Mouse (Mus musculus): Measurements from ENCODE around the gene 4933414I15Rik.

Gene 4933414I15Rik

DNA sequence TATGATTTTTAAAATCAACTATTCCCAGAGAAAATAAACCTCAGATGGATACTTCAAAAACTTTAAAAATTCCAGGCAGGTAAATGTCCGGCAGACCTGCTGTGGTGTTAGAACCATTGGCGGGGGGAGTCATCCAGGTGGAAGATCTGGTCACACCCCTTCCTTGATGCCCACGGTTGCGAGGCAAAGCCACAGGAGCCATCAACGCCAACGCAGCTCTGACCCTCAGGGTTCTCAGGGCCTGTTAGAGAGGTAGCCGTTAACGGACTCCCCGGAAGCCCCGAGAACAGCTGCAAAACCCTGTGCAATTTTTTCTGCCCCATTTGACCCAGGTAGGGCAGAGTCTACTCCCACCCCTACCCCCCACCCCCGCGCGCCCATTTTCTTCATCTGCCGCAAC is at the start of gene 4933414I15Rik:
TSS of gene 4933414I15Rik (minus strand) at position 260 of the 400 bp plus-strand sequence.
- no peak for DNase-seq (ENCODE audit: low spot score in 2 of 2)

DNA sequence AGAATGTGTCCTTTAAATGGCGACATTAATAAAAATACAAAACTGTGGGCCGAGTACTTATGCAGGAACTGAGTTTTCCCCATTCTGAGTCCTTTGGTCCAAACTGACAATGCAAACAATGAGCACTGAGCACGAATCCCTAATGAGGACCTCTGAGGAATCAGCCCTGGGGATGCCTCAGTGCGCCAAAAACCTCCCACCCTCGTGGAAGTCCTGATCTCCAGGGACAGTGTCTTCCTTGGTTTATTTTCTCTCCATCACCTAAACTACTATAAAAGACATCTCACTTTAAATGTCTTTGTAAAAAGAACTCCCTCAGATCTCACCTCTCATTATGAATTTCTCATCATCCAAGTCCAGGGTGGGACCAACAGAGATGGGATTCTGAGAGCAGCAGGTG is 38.1 kb upstream of the 4933414I15Rik start, which contains the start of gene Olfr1377:
TSS of gene Olfr1377 (plus strand) at position 301 of the 400 bp plus-strand sequence.
- DNase-seq (ENCODE audit: low spot score in 2 of 2): no peak

- DNase-seq (ENCODE audit: low spot score in 2 of 2): no peak
Measured at GRCm38 (mm10) chr11:50977216-50977615, 33.7 kb upstream of the 4933414I15Rik start.

GRCm38 (mm10) chr11:50966230-50966629 is 22.7 kb upstream of the 4933414I15Rik start, which contains the start of gene Olfr1378:
Gene Olfr1378 (plus strand): TSS chr11:50966530.
- DNase-seq (ENCODE audit: low spot score in 2 of 2): no peak

DNA sequence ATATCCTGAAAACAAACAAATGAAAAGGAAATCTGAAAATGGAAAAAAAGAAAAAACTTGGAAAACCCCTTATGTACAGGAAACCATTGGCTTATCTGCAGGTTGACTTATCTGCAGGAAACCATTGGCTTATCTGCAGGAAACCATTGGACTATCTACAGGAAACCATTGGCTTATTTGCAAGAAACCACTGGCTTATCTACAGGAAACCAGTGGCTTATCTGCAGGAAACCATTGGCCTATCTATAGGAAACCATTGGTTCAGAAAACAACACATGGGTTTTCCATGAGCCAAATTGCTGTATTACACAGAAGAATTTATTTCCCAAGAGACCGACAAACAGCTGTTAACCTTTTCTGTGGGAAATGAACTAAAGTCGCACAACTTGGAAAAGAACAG is 21.3 kb upstream of the 4933414I15Rik start:
- DNase-seq (ENCODE audit: low spot score in 2 of 2): no peak

- no peak for DNase-seq (ENCODE audit: low spot score in 2 of 2)
Measured at GRCm38 (mm10) chr11:50953665-50954064, 10.1 kb upstream of the 4933414I15Rik start, which contains the start of gene Prop1. Gene Prop1 (minus strand): TSS chr11:50953765.

DNA sequence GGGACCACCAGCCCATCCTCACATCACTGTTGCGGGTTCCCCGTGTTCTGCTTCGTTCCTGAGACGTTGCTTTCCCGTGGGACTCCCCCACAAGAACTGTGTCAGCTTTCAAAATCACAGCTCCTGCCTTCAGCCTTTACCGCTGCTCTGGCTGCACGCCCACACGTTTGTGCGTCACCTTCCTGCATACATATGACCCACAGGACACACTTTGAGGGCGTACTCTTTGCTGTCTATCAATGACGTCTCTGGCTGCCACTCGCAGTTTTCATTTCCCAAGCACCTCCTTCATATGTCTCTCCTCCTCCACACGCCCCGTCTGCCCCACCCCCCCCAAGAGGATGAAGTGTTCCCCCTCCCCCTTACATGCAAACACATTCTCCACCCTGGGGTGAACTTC is 8.7 kb upstream of the 4933414I15Rik start:
- no peak for DNase-seq (ENCODE audit: low spot score in 2 of 2)

DNA sequence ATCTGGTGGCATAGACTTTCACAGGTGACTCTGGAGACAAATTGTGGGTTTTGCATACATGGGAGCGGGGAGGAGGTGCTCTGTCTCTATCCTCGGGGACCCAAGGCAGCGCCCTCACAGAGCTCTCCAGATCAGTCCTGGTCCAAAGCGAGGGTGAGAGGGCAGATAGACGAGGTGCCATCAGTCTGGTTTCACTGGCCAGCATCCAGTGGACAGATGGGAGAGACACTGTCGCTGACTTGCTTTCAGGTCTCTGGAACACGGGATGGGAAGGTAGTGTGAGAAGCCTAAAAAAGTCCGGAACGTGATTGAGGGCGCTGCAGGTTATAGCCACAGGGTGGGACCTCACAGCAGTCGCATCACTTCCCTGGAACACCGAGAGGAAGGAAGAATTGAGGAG is 1.2 kb downstream of the 4933414I15Rik start:
- no peak for DNase-seq (ENCODE audit: low spot score in 2 of 2)

DNA sequence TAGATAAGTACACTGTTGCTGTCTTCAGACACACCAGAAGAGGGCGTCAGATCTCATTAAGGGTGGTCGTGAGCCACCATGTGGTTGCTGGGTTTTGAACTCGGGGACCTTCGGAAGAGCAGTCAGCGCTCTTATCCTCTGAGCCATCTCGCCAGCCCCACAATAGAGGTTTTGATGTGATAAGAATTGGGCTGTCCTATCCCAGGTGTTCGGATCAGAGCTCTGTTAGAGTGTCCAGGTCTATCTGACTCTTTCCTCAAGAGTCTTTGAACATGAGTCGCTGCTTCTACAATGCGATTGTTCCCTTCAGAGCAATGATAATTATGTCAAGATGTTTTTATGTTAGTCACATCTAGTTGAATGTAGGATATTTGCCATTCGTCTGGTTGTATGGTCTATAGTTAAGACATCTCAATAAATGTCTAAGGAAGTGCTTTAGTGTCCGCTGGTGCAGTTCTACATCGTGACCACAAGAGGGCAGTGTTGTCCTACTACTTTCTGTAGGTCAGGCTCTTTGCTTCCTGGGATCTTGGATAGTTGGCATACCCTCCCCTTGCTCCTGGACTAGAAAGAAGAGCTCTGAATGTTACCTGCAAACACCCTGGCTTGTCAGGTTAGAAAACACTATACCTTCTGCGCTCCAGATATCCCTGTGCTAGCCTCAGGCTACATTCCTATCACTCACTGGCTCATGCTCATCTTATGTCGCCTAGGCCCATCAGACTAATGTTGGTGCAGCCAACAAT is 3.8 kb downstream of the 4933414I15Rik start:
- no peak for DNase-seq (ENCODE audit: low spot score in 2 of 2)

DNA sequence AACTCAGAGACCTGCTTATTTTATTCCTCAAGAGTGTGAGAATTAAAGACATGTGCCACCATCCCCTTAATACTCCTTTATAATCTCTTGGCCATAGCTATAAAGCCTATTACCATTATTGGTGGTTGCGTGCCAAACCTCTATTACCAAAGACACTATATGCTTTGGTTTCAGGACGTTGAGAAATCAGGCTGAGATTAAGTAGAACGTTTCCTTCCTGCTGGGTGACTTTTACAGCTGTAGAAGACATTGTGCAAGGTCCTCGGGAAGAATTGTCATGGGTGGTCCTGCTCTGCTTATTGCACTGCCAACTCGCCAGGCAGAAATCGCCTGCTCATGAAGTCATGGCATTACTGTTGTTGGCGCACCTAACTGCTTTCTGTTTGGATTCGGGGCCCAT is 5.1 kb downstream of the 4933414I15Rik start:
- no peak for DNase-seq (ENCODE audit: low spot score in 2 of 2)

- no peak for DNase-seq (ENCODE audit: low spot score in 2 of 2)
Measured at GRCm38 (mm10) chr11:50932040-50932439, 11.5 kb downstream of the 4933414I15Rik start.

DNA sequence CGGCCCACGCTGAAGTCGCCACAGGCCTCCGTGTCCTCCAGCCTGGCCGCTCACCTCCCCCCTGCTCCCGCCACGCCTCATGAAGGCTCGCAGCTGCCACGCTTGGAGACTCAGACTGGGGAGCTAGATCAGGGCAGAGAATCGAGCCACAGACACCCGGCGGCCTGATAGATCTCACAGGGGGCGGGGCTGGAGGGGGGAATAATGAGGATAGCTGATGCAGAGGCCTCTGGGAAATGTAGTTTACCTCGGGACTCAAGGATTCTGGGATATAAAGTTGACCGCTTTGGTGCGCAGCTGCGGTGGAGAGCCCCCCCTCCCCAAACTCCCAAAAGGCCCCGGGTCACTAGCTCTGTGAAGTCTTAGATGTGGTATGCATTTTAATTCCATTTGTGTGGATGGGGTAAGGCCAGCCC is 12.1 kb downstream of the 4933414I15Rik start, which contains the start of gene Zfp354b:
TSS of gene Zfp354b (minus strand) at position 183 of the 416 bp plus-strand sequence.
- peak; percentile 76 to 79 for DNase-seq (ENCODE audit: low spot score in 2 of 2)

DNA sequence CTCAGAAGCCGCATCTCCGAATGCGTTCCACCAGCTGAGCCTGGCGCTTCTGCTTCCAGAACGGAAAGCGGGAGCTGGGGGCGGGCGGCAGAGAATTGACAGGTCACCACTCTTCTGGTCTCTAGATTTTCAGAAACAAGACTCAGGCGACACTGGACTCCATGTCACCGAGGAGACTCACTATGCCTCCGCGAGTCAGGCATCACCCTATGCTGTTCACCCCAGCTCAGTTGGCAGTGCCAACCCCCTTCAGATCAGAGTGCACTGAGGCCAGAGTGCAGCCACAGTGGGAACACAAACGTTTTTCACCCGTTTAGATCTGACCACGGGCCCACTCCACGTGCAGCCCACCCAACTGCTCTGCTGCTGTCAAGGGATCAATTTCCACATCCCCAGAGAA is 12.5 kb downstream of the 4933414I15Rik start:
- no peak for DNase-seq (ENCODE audit: low spot score in 2 of 2)

DNA sequence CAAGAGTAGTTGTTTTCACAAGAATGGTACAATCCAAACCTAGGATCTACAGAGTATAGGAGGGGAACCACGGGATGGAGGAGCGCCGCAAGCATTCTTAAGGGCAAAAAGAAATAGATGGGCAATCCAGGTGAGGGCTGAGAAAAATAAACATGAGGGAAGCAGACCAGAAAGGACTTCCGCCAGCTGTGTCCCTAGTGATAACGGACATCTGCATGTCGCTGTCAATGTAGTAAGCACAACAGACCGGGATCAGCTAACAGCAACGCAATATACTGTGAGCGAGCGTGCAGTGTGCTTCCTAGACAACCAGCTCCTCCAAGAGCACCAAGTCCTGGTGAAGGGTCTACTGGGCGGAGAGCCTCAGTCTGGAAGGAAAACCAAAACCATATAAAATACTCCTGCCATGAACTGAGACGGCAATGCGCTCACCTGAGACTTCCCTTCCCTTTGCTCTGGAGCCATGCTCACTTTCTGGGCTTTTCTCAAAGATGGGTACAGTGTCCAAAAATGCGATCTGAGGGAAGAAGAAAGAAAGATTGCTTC is 13.0 kb downstream of the 4933414I15Rik start:
- DNase-seq (ENCODE audit: low spot score in 2 of 2): no peak

GRCm38 (mm10) chr11:50915671-50916320 is 27.8 kb downstream of the 4933414I15Rik start, which contains the start of gene Zfp2:
Gene Zfp2 (minus strand): TSS chr11:50916165.
- DNase-seq (ENCODE audit: low spot score in 2 of 2): peak; percentile 86 to 87

DNA sequence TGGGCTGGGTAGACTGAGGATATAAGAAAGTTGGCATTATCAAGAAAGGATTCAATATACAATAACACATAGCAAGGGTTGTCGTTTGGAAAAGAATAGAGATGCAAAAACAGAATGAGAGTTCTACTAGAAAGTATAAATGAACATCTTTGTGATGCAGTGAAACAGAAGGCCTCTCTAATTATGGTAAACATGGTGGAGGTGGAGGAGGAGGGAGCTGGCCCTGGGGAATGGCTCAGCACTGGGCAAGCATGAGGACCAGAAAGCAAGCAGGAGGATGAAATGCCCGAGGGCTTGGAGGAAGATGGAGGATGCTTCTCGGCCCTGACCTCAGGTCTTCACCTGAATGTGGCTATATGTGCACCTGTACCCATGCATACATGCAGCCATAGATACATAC is 29.1 kb downstream of the 4933414I15Rik start:
- no peak for DNase-seq (ENCODE audit: low spot score in 2 of 2)

- no peak for DNase-seq (ENCODE audit: low spot score in 2 of 2)
Measured at GRCm38 (mm10) chr11:50913301-50913700, 30.3 kb downstream of the 4933414I15Rik start.

- no peak for DNase-seq (ENCODE audit: low spot score in 2 of 2)
Measured at GRCm38 (mm10) chr11:50908136-50908535, 35.4 kb downstream of the 4933414I15Rik start.

- no peak for DNase-seq (ENCODE audit: low spot score in 2 of 2)
Measured at GRCm38 (mm10) chr11:50897359-50897758, 46.2 kb downstream of the 4933414I15Rik start.

GRCm38 (mm10) chr11:50892441-50892840 is 51.1 kb downstream of the 4933414I15Rik start:
- DNase-seq (ENCODE audit: low spot score in 2 of 2): no peak

Measured in urinary bladder, adult 18-20 months (tissue).